Mouse (Mus musculus): Measurements from ENCODE around the gene Hoxd9.

Gene Hoxd9

GRCm38 (mm10) chr2:74683471-74683951 is 14.0 kb upstream of the Hoxd9 start:
- no peak for DNase-seq (ENCODE audit: low spot score)

GRCm38 (mm10) chr2:74684106-74684505 is 13.4 kb upstream of the Hoxd9 start:
- no peak for DNase-seq (ENCODE audit: low spot score)

GRCm38 (mm10) chr2:74685059-74685603 is 12.4 kb upstream of the Hoxd9 start:
- DNase-seq (ENCODE audit: low spot score): no peak

- peak; percentile 78 for DNase-seq (ENCODE audit: low spot score)
Measured at GRCm38 (mm10) chr2:74686301-74686987, 11.1 kb upstream of the Hoxd9 start.

GRCm38 (mm10) chr2:74686988-74687697 is 10.4 kb upstream of the Hoxd9 start:
- no peak for DNase-seq (ENCODE audit: low spot score)

- DNase-seq (ENCODE audit: low spot score): no peak
Measured at GRCm38 (mm10) chr2:74687698-74688555, 9.6 kb upstream of the Hoxd9 start.

GRCm38 (mm10) chr2:74688795-74689573 is 8.5 kb upstream of the Hoxd9 start:
- DNase-seq (ENCODE audit: low spot score): no peak

GRCm38 (mm10) chr2:74689574-74690337 is 7.8 kb upstream of the Hoxd9 start:
- no peak for DNase-seq (ENCODE audit: low spot score)

GRCm38 (mm10) chr2:74690338-74690716 is 7.2 kb upstream of the Hoxd9 start:
- no peak for DNase-seq (ENCODE audit: low spot score)

- peak; percentile 83 for DNase-seq (ENCODE audit: low spot score)
Measured at GRCm38 (mm10) chr2:74691022-74691951, 6.2 kb upstream of the Hoxd9 start, which contains the start of gene Hoxd10. Gene Hoxd10, plus strand, starts transcription at chr2:74691924.

- no peak for DNase-seq (ENCODE audit: low spot score)
Measured at GRCm38 (mm10) chr2:74691995-74692807, 5.3 kb upstream of the Hoxd9 start.

GRCm38 (mm10) chr2:74692808-74693431 is 4.6 kb upstream of the Hoxd9 start:
- no peak for DNase-seq (ENCODE audit: low spot score)

- DNase-seq (ENCODE audit: low spot score): no peak
Measured at GRCm38 (mm10) chr2:74693432-74693827, 4.1 kb upstream of the Hoxd9 start.

- no peak for DNase-seq (ENCODE audit: low spot score)
Measured at GRCm38 (mm10) chr2:74694066-74694465, 3.5 kb upstream of the Hoxd9 start.

GRCm38 (mm10) chr2:74695383-74695782 is 2.1 kb upstream of the Hoxd9 start:
- no peak for DNase-seq (ENCODE audit: low spot score)

GRCm38 (mm10) chr2:74695813-74696430 is 1.6 kb upstream of the Hoxd9 start:
- DNase-seq (ENCODE audit: low spot score): no peak

- no peak for DNase-seq (ENCODE audit: low spot score)
Measured at GRCm38 (mm10) chr2:74696442-74697335, 838 bp upstream of the Hoxd9 start.

Measured in urinary bladder, postnatal 14 days (tissue).